Mouse (Mus musculus) T-helper 2 cell (primary cell): Measurements from ENCODE around the gene C5ar2.

Experiments
- in situ Hi-C: fragments of 300-600 bp; cut with MboI, MseI; formaldehyde crosslinking; loops from one replicate; pipeline ENCODE4 v1.15.1; 2025; ENCODE audit warnings: high pct_unique_total_duplicates

The C5ar2 gene

DNA sequence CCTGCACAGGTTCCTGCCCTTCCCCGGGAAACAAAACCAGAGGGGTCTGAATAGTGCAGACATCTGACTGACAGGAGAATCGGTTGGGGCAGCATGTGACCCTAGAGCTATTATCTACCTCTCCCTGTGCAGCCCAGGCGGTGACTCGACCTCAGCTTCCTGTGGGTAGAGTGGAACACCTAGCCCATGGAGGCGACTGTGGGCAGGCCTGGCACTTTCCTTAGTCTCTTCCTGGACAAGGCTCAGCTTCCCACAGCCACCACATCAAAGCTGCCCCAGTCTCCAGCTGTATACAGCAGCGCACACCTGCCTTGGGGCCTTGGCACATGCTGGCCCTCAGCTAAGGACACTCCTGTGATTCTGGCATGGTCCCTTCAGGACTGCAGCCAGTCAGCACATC, 42.8 kb downstream of the C5ar2 start:
- in situ Hi-C loops, result no loop called here

DNA sequence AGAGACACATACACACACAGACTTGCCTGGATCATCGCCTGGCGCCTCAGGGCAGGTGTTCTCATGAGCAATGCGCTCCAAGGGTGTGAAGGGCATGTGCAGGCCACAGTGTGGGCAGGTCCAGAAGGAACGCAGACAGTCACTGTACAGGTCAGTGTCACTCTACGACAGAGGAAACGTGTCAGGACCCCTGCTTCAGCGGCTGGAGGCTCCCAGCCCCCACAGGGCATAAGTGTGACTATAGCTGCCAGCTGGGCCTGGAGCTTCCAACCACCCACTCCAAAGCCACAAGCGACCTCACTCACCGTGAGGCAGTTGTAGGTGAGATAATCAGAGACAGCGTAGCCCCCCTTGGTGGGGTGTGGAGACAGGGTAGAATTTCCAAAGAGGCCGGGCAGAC, 45.4 kb downstream of the C5ar2 start:
- in situ Hi-C loops, result no loop called here

DNA sequence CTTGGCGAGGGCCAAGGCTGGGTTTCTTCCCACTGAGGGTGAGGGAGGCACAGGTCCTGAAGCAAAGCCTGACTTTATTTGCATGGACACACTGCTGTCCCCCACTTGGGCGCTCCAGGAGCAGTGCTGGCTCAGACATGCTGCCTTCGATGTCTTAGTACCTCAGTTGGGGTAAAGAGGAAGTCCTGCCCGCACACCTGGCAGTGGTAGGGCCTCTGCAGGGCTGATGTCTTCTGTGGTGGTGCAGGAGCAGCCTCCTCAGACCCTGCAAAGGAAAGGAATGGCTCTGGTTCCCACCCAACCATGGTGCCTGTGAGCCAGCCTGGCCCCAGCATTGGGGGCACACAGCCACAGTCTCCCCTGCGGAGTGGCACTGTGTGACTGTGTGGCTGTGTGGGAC, 46.8 kb downstream of the C5ar2 start:
- in situ Hi-C loops, result no loop called here

DNA sequence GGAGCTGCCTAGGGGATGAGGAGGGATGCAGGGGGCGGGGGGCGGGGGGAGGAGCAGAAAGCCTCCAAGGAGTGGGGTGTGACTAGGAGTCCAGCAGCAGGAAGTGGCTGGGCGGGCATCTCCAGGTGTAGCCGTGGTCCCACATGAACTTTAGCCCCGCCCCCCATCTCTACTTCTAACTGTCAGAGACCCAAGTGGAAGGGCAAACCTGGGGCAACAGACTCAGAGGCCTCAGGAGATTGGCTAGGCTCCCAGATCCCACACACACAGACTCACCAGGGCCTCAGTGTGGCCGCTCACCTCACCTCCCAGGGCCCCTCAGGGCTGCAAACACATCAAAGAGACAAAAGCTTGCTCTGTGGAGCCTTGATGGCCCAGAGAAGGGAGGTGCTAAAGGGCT, 47.3 kb downstream of the C5ar2 start:
- in situ Hi-C loops, result no loop called here

DNA sequence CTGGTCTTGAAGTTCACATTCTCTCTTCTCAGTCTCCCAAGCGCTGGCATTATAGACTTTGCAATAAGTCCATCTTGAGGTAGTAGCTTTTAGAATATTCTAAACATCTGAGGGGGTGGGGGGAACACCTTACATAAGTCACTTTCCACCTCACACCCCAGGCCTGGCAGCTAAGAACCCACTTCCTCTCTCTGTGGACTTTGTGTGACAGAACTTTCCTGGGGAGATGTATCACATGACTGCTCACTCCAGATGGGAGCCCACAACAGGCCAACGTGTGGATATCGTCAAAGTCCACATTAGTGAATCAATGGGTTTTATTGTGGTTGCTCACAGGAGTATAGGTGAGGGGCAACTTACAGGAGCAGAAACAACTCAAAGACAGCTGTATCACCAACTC, 50.3 kb downstream of the C5ar2 start:
- in situ Hi-C loops, result no loop called here

DNA sequence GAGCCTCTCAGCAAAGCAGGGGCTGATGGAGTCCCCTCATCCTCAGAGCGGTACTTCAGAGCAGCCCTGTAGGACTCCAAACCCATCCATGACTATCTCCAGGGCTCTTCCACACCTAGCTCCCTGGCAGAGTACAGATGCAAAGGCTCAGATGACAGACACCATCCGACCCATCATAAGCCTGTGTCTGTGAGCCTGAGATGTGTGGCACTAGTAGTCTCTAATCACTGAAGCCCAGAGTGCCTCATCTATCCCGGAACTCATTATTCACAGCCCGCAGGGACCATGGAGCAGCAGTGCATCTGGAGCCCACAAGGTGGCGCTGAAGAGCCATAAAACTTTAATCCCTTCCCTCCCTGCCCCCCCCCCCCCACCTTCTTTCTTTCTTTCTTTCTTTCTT, 51.6 kb downstream of the C5ar2 start:
- in situ Hi-C loops, result no loop called here

DNA sequence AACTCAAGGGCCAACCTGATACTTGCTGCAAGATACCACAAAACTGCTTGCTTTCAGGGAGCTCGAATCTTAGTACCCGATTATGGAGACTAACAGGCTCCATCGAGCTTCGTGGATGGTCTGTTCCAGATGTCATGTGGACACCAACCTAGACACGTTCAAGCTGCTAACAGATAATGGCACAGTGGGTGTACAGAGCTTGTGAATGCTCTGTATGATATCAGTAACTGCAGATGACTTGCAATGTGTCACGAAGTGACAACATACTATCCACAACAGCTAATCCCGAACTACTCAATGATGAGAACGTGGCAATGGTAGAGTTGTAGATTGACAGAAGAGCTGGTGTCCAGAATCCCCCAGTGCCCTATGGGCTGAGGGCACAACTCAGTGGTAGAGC, 56.5 kb downstream of the C5ar2 start:
- in situ Hi-C loops, result no loop called here
